Mouse (Mus musculus) intestine, embryonic 15.5 days (tissue): ENCODE results near the gene Tgds. TPM values are rescaled to one million over a fixed set of nuclear protein-coding genes. Genes with fewer than 3 reads are reported as not detected.

Source experiments
- ATAC-seq: fragments of 200-750 bp; cut with Nextera tagmentation; 2 replicates; pipeline ENCODE4 v1.8.0; 2017; ENCODE audit warnings: moderate TSS enrichment, moderate library complexity
- H3K27ac ChIP-seq: fragments of 300-500 bp; sonication (generic); 2 replicates; pipeline ENCODE4 v1.5.1; 2015; ENCODE audit warnings: mild to moderate bottlenecking, inconsistent platforms
- H3K27me3 ChIP-seq: fragments of 300-500 bp; sonication (generic); replicated peaks from 2 replicates; pipeline ENCODE4 v1.6.1; 2015; ENCODE audit warnings: inconsistent platforms
- H3K36me3 ChIP-seq: fragments of 300-500 bp; sonication (generic); 2 replicates; pipeline ENCODE4 v1.6.1; 2015; ENCODE audit warnings: inconsistent platforms
- H3K4me1 ChIP-seq: fragments of 300-500 bp; sonication (generic); replicated peaks from 2 replicates; pipeline ENCODE4 v1.6.1; 2015; ENCODE audit warnings: inconsistent platforms
- H3K4me2 ChIP-seq: fragments of 300-500 bp; sonication (generic); replicated peaks from 2 replicates; pipeline ENCODE4 v1.6.1; 2015; ENCODE audit warnings: mild to moderate bottlenecking, inconsistent platforms
- H3K4me3 ChIP-seq: fragments of 300-500 bp; sonication (generic); replicated peaks from 2 replicates; pipeline ENCODE4 v1.5.1; 2015; ENCODE audit warnings: inconsistent platforms
- H3K9ac ChIP-seq: fragments of 300-500 bp; sonication (generic); 2 replicates; pipeline ENCODE4 v1.6.1; 2015; ENCODE audit warnings: inconsistent platforms
- H3K9me3 ChIP-seq: fragments of 300-500 bp; sonication (generic); 2 replicates; pipeline ENCODE4 v1.6.1; 2016; ENCODE audit warnings: inconsistent platforms
- WGBS: fragments of 180-500 bp; shearing (Covaris S2); methylation state at CpG from one replicate; pipeline ENCODE4 v1.1.7; 2015; 5-methylcytosine and 5-hydroxymethylcytosine counted together
- polyA plus RNA-seq: library from polyadenylated mRNA; unstranded; fragments of >200 nt; fragmentation: Nextera tagmentation; extraction: Ambion mirVana; gene quantifications from 2 replicates; pipeline ENCODE4 v1.2.1, GENCODE M21; 2015

The Tgds gene
- polyA plus RNA-seq: 30.2 and 34.0 TPM in 2 replicates

DNA sequence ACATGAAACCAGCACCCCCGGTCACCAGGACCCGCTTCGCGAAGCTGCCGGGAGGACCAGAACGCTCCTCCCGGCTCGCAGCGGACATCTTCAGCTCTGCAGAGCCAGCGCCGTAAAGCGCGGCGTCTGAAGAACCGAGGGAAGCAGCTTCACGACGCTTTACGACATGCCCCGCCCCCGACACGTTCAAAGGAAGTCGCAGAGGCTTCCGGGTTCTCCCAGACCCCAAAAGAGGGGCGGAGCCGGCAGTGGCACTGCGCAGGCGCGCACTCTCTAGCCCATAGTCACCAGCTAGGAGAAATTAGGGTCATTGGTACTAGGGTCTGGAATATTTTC lies at the start of gene Tgds:
Tgds (minus strand) TSS at position 114 of the 336 bp plus-strand sequence.
- Histone ChIP-seq H3K4me3 (peak within 1 kb of the TSS; percentile 58), H3K4me1 (peaks cover 7% of the 10 kb centered on the region), H3K27ac (no peak within 1 kb of the TSS), H3K36me3 (no peaks in the 10 kb centered on the region), H3K27me3 (no peaks in the 10 kb centered on the region), H3K9ac (peak within 1 kb of the TSS; percentile 69), H3K9me3 (no peaks in the 10 kb centered on the region), H3K4me2 (peak within 1 kb of the TSS; percentile 77)
- WGBS: under 1% methylated on average over 28 of the region's 28 CpGs
- peak; percentile 82 for ATAC-seq

DNA sequence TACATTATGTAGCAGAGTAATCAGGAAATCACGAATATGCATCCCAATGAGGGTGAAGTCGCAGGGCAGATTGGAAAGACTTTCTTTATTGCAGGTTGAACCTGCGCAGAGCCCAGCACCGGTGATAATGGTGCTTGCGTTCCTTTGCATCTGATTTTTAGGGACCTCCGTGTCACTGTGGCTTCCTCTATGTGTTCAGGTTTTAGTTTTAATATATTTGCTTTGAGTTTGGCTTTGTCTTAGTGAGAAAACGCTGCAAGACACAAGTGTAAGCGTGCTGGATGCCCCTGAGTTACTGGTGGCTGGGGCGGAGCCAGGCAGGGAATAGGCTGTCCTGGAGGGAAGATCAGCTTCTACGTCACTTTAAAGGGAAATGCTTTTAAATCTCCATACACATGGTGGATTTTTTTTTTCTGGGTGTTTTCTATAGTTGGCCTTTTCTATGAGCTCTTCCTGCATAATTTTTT lies 48.2 kb upstream of the Tgds start:
- Histone ChIP-seq H3K36me3 (no peaks in the 10 kb centered on the region), H3K27ac (peak overlapping the region; percentile 48), H3K27me3 (no peaks in the 10 kb centered on the region), H3K4me2 (peak overlapping the region; percentile 71), H3K4me3 (peak overlapping the region; percentile 46), H3K4me1 (no peaks in the 10 kb centered on the region), H3K9ac (0 out of 2 replicates have a peak overlapping the region, but pooled peaks have one; percentile 26), H3K9me3 (no peaks in the 10 kb centered on the region)
- 4% methylated on average over 10 of the region's 10 CpGs for WGBS
- peak; percentile 83 for ATAC-seq

DNA sequence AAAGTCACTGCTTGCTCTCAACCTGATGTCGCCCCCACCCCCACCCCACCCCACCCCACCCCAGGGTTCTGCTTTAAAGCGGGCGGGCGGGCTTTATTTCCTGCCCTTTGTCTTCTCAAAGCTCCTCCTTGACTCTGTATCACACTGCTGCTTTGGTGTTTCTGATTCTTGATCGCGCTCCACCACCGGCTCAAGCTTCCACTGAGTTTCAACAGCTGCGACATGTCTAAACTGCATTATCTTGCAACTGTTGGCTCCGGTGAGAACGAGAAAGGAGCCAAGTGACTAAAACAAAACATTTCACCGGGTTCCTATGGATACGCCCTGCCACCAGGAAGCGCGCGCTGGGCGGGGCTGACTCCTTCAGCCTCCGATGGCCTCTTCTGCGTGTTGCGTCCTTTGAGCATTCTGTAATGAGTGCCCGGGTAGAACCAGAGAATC lies 47.6 kb upstream of the Tgds start:
- H3K4me1 ChIP-seq: no peaks in the 10 kb centered on the region
- peak overlapping the region; percentile 48 for H3K27ac ChIP-seq
- H3K27me3 ChIP-seq: no peaks in the 10 kb centered on the region
- peak; percentile 92 for ATAC-seq
- peak overlapping the region; percentile 71 for H3K4me2 ChIP-seq
- H3K9me3 ChIP-seq: no peaks in the 10 kb centered on the region
- H3K36me3 ChIP-seq: no peaks in the 10 kb centered on the region
- WGBS: 0% methylated on average over 20 of the region's 20 CpGs
- H3K9ac ChIP-seq: peak overlapping the region; percentile 26; the same call in 1 of the 2 replicates
- peak overlapping the region; percentile 46 for H3K4me3 ChIP-seq

DNA sequence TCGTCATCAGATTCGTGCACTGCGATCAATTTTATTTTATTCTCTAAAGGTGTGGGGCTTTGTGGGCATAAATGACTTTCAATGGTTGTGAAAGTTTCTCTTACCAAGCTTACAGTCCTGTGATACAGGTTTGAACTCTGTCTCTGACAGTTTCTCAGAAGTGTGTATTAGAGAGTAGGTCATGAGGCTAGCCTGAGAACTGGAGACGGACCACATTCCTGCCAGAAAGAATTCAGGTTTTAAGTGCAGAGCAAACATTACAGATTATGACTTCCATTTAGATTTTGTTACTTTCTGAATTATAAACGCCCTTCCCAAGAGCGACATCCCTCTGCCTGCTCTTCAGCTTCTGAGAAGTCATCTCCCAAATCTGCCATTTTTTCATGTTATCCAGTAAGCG lies 47.1 kb upstream of the Tgds start:
- Histone ChIP-seq H3K27ac (no peak overlapping the region), H3K9ac (no peak overlapping the region; the same call in 1 of the 2 replicates)

DNA sequence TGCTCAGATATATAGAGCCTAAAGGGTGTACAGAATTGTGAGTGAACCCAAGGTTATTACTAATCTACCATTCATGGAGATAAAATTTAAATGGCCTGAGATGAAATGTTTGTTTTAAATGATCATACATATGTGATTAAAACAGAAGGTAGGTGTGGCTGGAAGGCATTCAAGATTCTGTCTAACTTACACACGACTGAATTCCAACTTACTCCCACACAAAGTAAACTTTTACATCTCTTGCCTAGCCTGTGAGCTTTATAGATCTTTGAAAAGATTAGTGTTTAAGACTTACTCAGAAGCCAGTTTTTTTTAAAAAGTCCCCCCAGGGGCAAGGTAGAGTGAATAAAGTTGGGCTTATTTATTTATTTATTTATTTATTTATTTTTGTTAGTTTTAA lies 46.7 kb upstream of the Tgds start:
- Histone ChIP-seq H3K27ac (no peak overlapping the region), H3K4me2 (no peak overlapping the region), H3K4me3 (no peak overlapping the region), H3K4me1 (no peaks in the 10 kb centered on the region), H3K27me3 (no peaks in the 10 kb centered on the region), H3K36me3 (no peaks in the 10 kb centered on the region), H3K9ac (no peak overlapping the region), H3K9me3 (no peaks in the 10 kb centered on the region)
- 26% methylated on average over 1 of the region's 1 CpGs for WGBS
- ATAC-seq: no peak

More for the DNA sequence above, 47.1 kb upstream of the Tgds start:
- WGBS: 29% methylated on average over 7 of the region's 7 CpGs
- no peaks in the 10 kb centered on the region for H3K36me3 ChIP-seq
- peak overlapping the region; percentile 71 for H3K4me2 ChIP-seq
- no peaks in the 10 kb centered on the region for H3K4me1 ChIP-seq
- no peaks in the 10 kb centered on the region for H3K27me3 ChIP-seq
- H3K4me3 ChIP-seq: peak overlapping the region; percentile 46
- peak; percentile 16; the same call in 1 of the 2 replicates for ATAC-seq
- H3K9me3 ChIP-seq: no peaks in the 10 kb centered on the region

DNA sequence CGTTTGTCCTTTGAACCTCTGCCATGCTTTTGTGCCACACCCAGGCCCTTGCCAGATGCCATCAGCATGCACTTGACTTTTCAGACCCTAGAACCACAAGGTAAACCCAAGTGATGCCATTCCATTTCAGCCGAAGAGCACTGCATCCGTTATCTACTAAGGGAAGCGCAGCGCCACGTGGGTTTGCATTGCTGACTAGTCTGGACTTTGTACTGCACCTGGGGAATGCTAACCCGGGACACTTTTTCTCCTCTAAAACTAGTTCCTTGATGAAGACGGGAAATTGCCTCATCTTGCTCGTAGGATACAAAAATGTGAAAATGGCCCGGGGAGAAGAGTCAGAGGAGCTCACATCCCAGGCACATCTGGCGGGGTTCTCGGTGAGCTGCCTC lies 43.1 kb upstream of the Tgds start:
- Histone ChIP-seq H3K36me3 (no peaks in the 10 kb centered on the region), H3K9me3 (no peaks in the 10 kb centered on the region), H3K9ac (no peak overlapping the region), H3K27ac (no peak overlapping the region), H3K4me3 (no peak overlapping the region), H3K4me1 (no peaks in the 10 kb centered on the region), H3K27me3 (no peaks in the 10 kb centered on the region), H3K4me2 (no peak overlapping the region)
- 0 out of 2 replicates have a peak, but pooled peaks have one; percentile 30 for ATAC-seq
- 69% methylated on average over 12 of the region's 12 CpGs for WGBS

DNA sequence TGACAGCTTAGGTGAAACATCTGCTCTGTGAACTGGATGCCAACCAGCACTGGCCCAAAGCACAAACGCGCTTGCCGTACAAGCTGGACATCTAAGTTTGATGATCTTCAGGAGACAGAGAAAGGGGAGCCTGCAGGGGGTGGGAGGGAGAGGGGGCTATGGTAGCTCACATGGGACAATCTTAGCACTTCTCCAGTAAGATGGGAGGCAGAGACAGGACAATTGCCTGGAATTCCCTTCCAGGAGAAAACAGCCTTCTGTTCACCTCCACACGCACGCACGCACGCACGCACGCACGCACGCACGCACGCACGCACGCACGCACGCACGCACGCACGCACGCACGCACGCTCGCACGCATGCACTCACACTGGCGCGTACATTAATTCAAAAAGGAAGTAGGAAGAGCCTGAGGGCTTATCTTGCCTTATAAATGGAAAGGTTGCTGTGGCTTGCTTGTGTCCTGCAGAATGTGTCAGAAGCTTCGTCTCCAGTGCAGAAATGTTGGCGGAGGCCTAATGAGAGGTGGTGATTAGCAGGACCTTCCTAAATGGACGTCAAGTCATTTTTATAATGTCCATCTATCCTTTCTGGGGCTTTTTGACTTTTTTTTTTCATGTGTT lies 42.6 kb upstream of the Tgds start:
- Histone ChIP-seq H3K4me1 (no peaks in the 10 kb centered on the region), H3K4me3 (no peak overlapping the region), H3K9ac (no peak overlapping the region), H3K4me2 (no peak overlapping the region), H3K9me3 (no peaks in the 10 kb centered on the region), H3K27ac (no peak overlapping the region), H3K36me3 (no peaks in the 10 kb centered on the region), H3K27me3 (no peaks in the 10 kb centered on the region)
- no peak for ATAC-seq
- WGBS: 85% methylated on average over 30 of the region's 30 CpGs

DNA sequence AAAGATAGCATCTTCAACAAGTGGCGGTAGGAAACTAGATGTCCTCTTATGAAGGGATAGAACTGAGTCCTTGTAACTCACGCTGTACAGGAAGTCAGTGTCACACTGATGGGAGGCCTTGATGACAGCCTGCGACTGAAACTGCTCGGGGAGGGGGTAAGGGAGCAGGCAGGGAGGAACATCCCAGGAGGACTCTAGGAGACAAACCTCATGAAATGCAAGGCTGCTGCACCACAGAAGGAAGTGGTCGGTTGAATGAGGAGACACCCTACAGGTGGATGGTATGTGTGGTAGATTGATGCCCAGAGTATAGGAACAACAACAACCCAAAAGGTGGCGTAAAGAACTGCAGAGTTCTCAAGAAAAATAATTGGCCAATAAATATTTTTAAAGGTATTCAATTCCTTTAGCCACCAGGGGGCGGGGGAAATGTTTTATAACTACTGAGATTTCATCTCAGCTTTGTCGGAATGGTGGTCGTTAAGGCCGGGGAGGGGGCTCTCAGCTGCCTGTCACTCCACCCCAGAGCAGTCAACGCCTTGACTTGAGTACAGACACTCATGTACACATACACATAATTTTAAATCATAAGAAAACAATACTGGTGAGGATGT lies 41.1 kb upstream of the Tgds start:
- H3K27ac ChIP-seq: no peak overlapping the region
- H3K4me1 ChIP-seq: no peaks in the 10 kb centered on the region
- H3K4me3 ChIP-seq: no peak overlapping the region
- no peaks in the 10 kb centered on the region for H3K9me3 ChIP-seq
- H3K9ac ChIP-seq: no peak overlapping the region
- WGBS: 74% methylated on average over 11 of the region's 11 CpGs
- no peaks in the 10 kb centered on the region for H3K27me3 ChIP-seq
- no peak for ATAC-seq
- no peaks in the 10 kb centered on the region; the same call in 1 of the 2 replicates for H3K36me3 ChIP-seq
- no peak overlapping the region for H3K4me2 ChIP-seq

DNA sequence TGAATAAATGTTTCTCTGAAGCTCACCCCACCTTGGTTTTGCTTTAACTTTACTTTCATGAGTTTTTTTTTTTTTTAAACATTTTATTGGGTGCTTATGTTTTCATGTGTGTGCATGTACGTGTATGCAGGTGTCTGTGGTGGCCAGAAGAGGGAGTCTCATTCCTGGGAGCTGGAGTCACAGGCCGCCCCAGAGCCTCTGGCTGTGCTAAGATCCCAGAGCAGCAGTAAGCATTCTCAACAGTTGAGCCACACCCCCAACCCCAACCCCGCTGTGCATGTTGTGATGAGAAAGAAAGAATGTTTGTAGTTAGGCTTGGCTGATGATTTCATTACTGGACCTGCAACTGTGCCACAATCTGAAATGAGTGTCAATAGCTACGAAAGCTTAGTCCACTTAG lies 36.2 kb upstream of the Tgds start:
- no peak overlapping the region for H3K4me3 ChIP-seq
- no peaks in the 10 kb centered on the region for H3K27me3 ChIP-seq
- WGBS: 94% methylated on average over 4 of the region's 4 CpGs
- H3K9me3 ChIP-seq: no peaks in the 10 kb centered on the region
- H3K4me1 ChIP-seq: no peaks in the 10 kb centered on the region
- H3K27ac ChIP-seq: no peak overlapping the region
- H3K4me2 ChIP-seq: no peak overlapping the region
- no peak overlapping the region for H3K9ac ChIP-seq
- no peaks in the 10 kb centered on the region; the same call in 1 of the 2 replicates for H3K36me3 ChIP-seq
- no peak for ATAC-seq

DNA sequence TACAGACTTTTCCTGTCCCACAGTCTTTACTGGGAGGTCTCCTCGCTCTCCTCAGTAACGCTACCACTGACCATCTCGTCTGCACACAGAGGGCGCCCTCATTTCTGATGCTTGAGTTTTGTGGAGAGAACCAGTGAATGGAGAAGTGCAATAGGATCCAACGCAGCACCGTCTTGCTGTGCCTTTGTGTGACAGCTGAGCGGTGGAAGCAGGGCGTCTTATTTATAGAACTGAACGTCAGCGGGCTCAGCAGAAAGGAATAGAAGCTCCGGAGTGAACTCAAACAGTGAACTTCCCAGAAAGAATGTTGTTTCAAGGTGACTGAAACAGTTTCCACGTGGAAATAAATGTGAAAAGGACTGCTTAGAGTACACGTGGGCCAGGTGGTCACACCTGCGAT lies 30.1 kb upstream of the Tgds start:
- Histone ChIP-seq H3K4me3 (no peak overlapping the region), H3K9ac (no peak overlapping the region), H3K36me3 (peaks cover 19% of the 10 kb centered on the region), H3K4me1 (no peaks in the 10 kb centered on the region), H3K9me3 (no peaks in the 10 kb centered on the region), H3K27ac (no peak overlapping the region), H3K27me3 (no peaks in the 10 kb centered on the region), H3K4me2 (no peak overlapping the region)
- WGBS: 84% methylated on average over 14 of the region's 14 CpGs
- no peak for ATAC-seq

DNA sequence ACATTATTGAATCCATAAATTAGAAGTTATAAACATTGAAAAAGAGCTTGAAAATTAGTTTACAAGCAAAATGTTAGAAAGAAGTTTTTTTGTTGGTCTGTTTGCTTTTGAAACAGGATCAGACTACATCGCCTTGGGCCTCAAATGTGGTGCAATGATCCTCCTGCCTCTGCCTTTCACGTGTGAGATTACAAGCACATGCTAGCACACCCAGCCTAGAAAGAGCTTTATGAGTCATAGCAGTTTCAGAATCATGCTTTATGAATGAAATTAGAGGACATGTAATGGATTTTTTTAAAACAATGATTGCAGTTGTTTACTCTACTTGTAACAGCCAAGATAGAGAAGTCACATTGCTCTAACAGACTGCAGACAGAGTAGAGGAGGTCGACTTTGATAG lies 29.2 kb upstream of the Tgds start:
- Histone ChIP-seq H3K27ac (no peak overlapping the region), H3K9ac (no peak overlapping the region), H3K4me2 (no peak overlapping the region), H3K4me3 (no peak overlapping the region), H3K9me3 (no peaks in the 10 kb centered on the region), H3K4me1 (no peaks in the 10 kb centered on the region), H3K27me3 (no peaks in the 10 kb centered on the region), H3K36me3 (peaks cover 19% of the 10 kb centered on the region)
- WGBS: 77% methylated on average over 3 of the region's 3 CpGs
- no peak for ATAC-seq

DNA sequence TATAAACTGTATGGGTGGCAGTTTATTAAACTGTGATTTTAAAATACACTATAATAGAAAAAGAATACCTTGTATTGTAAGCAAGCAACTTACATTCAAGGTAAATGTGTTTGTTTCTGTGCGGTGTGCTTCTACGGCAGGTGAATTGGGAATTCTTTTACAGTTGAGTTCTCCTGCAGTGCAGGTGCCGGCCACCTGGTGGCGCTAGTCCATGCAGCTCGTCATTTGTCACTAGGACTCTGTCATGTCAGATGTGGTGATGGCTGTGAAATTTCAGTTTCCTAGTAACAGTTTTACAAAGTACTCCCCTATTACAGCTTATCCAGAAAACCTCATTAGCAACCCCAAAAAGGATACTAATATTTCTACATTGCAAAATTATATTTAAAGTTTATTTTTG lies 24.6 kb upstream of the Tgds start:
- WGBS: 33% methylated on average over 5 of the region's 5 CpGs
- peaks cover 23% of the 10 kb centered on the region for H3K36me3 ChIP-seq
- no peak overlapping the region for H3K27ac ChIP-seq
- H3K9ac ChIP-seq: no peak overlapping the region
- no peak overlapping the region for H3K4me3 ChIP-seq
- H3K9me3 ChIP-seq: no peaks in the 10 kb centered on the region
- no peak for ATAC-seq
- no peaks in the 10 kb centered on the region for H3K27me3 ChIP-seq
- no peak overlapping the region for H3K4me2 ChIP-seq
- no peaks in the 10 kb centered on the region for H3K4me1 ChIP-seq

DNA sequence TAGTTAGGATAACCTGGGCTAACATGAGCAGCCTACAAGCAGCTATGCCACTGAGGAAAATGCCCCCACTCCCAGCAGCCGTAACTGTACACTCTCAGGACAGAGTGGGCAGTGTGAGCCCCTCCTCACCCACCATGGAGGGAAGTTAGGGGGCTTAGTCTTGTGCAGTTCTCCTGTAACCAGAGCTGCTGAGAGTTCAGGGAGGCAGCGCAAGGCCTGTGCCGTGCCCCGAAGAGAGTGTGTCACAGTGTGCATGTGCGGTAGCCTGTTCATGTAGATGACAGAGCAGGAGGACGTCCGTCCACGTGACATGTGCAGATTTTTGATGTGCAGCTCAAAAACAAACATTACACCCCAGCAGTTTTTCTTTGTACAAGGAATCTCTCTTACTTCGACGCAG lies 24.2 kb upstream of the Tgds start:
- ATAC-seq: no peak; the same call in 1 of the 2 replicates
- Histone ChIP-seq H3K9ac (no peak overlapping the region), H3K27me3 (no peaks in the 10 kb centered on the region), H3K27ac (no peak overlapping the region), H3K36me3 (peaks cover 23% of the 10 kb centered on the region), H3K4me3 (no peak overlapping the region), H3K4me2 (no peak overlapping the region), H3K9me3 (no peaks in the 10 kb centered on the region), H3K4me1 (no peaks in the 10 kb centered on the region)
- 93% methylated on average over 10 of the region's 10 CpGs for WGBS
